Mouse (Mus musculus) ZHBTc4 (cell line): ENCODE measurements at regions not wholly inside any gene's neighbourhood (a gene's known extent, or its start where the extent isn't known, plus 50 kb on each side); places are given as distances from the start of the nearest gene placed in this dataset.

Experiments
- DNase-seq: peaks from one replicate; pipeline ENCODE4 v3.0.0-alpha.2; 2011; ENCODE audit warnings: low read depth, low spot score

DNA sequence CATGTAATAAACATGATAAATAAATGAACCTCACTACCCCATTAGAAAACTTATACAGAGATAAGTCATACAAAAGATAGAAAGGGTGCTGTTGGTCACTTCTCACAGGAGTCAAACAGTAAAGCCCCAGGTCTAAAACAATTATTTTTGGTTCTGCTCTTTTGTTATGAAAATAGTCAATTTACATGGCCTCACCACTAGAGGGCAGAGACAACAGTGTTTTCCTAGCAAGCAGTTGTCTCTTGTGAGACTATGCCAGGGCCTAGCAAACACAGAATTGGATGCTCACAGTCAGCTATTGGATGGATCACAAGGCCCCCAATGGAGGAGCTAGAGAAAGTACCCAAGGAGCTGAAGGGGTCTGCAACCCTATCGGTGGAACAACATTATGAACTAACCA is 96.3 kb upstream of the 4930550L24Rik start:
- peak; percentile 21 for DNase-seq
